Mouse (Mus musculus) heart, embryonic 13.5 days (tissue): ENCODE data around the gene Insig1. TPM values are rescaled to one million over a fixed set of nuclear protein-coding genes. Genes with fewer than 3 reads are reported as not detected.

ENCODE experiments used
- ATAC-seq: fragments of 200-750 bp; cut with Nextera tagmentation; 2 replicates; pipeline ENCODE4 v1.8.0; 2017; ENCODE audit warnings: moderate TSS enrichment; ENCODE audit not compliant: insufficient number of reproducible peaks, low FRiP score, low TSS enrichment; ENCODE audit errors: extremely low read depth
- H3K27ac ChIP-seq: fragments of 300-500 bp; sonication (generic); replicated peaks from 2 replicates; pipeline ENCODE4 v1.5.1; 2015; ENCODE audit warnings: moderate library complexity, mild to moderate bottlenecking, inconsistent platforms
- H3K27me3 ChIP-seq: fragments of 300-500 bp; sonication (generic); replicated peaks from 2 replicates; pipeline ENCODE4 v1.6.1; 2015; ENCODE audit warnings: mild to moderate bottlenecking, inconsistent platforms
- H3K36me3 ChIP-seq: fragments of 300-500 bp; sonication (generic); 2 replicates; pipeline ENCODE4 v1.6.1; 2015; ENCODE audit warnings: mild to moderate bottlenecking, inconsistent platforms
- H3K4me1 ChIP-seq: fragments of 300-500 bp; sonication (generic); 2 replicates; pipeline ENCODE4 v1.6.1; 2015; ENCODE audit warnings: inconsistent platforms
- H3K4me2 ChIP-seq: fragments of 300-500 bp; sonication (generic); 2 replicates; pipeline ENCODE4 v1.6.1; 2015; ENCODE audit warnings: inconsistent platforms, mild to moderate bottlenecking, moderate library complexity
- H3K4me3 ChIP-seq: fragments of 300-500 bp; sonication (generic); 2 replicates; pipeline ENCODE4 v1.5.1; 2015; ENCODE audit warnings: moderate library complexity, mild to moderate bottlenecking, inconsistent platforms
- H3K9ac ChIP-seq: fragments of 300-500 bp; sonication (generic); 2 replicates; pipeline ENCODE4 v1.6.1; 2015; ENCODE audit warnings: inconsistent platforms, mild to moderate bottlenecking, moderate library complexity
- H3K9me3 ChIP-seq: fragments of 300-500 bp; sonication (generic); 2 replicates; pipeline ENCODE4 v1.6.1; 2016; ENCODE audit warnings: inconsistent platforms
- WGBS: fragments of 180-500 bp; shearing (Covaris S2); methylation state at CpG from one replicate; pipeline ENCODE4 v1.1.7; 2015; ENCODE audit warnings: mixed read lengths; 5-methylcytosine and 5-hydroxymethylcytosine counted together
- polyA plus RNA-seq: library from polyadenylated mRNA; unstranded; fragments of >200 nt; fragmentation: Nextera tagmentation; extraction: Ambion mirVana; gene quantifications from 2 replicates; pipeline ENCODE4 v1.2.1, GENCODE M21; 2015

The Insig1 gene
- polyA plus RNA-seq, 1 experiment from 2014 or later, result 29.0 TPM

DNA sequence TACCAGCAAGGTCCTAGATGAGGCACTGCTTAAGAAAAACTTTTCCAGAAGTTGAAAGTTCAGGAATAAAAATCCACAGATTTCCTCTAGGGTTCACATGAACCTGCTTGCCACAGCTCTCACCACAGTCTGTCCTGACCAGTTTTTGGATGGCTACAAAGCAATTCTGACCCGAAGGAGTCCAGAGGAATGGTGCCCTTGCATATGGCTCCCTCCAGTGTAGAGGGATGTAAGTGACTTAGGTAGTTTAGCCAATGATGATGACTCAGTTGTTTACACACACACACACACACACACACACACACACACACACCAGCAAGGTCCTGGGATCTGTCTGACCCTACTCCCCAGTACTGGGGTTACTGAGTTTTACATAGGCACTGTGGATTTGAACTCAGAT, 19.4 kb downstream of the Insig1 start:
- WGBS, result 41% methylated on average over 1 of the region's 1 CpGs
- no peaks in the 10 kb centered on the region for H3K36me3 ChIP-seq
- H3K4me3 ChIP-seq, result no peak overlapping the region
- peaks cover 17% of the 10 kb centered on the region; the same call in 1 of the 2 replicates for H3K27me3 ChIP-seq
- H3K9me3 ChIP-seq, result no peaks in the 10 kb centered on the region
- no peaks in the 10 kb centered on the region for H3K4me1 ChIP-seq
- no peak overlapping the region for H3K9ac ChIP-seq
- no peak overlapping the region for H3K4me2 ChIP-seq
- no peak for ATAC-seq
- H3K27ac ChIP-seq, result no peak overlapping the region

DNA sequence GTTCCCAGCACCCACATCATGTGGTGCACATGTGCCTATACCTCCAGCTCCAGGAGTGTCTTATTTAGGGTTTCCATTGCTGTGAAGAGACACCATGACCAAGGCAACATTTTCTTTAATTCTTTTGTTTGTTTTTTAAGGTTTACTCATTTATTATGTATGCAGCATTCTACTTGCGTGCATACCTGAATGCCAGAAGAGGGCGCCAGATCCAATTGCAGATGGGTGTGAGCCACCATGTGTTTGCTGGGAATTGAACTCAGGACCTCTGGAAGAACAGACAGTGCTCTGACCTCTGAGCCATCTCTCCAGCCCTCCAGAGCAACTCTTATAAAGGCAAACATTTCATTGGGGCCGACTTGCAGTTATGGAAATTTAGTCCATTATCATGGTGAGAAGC, 21.2 kb downstream of the Insig1 start:
- Histone ChIP-seq H3K27ac (no peak overlapping the region), H3K9ac (no peak overlapping the region), H3K4me2 (no peak overlapping the region), H3K4me1 (no peaks in the 10 kb centered on the region), H3K36me3 (no peaks in the 10 kb centered on the region), H3K27me3 (peaks cover 12% of the 10 kb centered on the region; the same call in 1 of the 2 replicates), H3K4me3 (no peak overlapping the region), H3K9me3 (no peaks in the 10 kb centered on the region)
- 79% methylated on average over 3 of the region's 3 CpGs for WGBS
- ATAC-seq, result no peak

DNA sequence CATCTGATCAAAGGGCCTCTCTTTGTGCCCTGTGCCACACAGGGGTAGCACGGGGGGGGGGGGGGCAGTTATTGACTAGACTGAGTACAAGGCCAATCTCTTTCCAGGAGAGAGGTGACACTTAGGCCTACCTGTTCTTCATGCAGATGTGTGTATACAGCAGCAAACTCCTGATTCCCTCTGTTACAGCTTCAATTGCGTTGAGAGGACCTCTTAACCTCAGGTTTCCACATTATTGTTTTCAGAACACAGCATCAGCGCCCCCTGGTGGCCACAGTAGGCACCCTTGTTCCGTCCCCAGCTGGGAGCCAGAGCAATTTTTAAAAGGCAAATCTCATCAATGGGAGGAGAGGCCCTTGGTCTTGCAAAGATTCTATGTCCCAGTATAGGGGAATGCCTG, 22.7 kb downstream of the Insig1 start:
- ATAC-seq, result 0 out of 2 replicates have a peak, but pooled peaks have one; percentile 12
- Histone ChIP-seq H3K27me3 (peaks cover 9% of the 10 kb centered on the region; the same call in 1 of the 2 replicates), H3K9me3 (no peaks in the 10 kb centered on the region), H3K4me1 (no peaks in the 10 kb centered on the region), H3K9ac (no peak overlapping the region), H3K4me3 (no peak overlapping the region), H3K36me3 (no peaks in the 10 kb centered on the region), H3K4me2 (no peak overlapping the region), H3K27ac (no peak overlapping the region)
- 25% methylated on average over 4 of the region's 4 CpGs for WGBS

DNA sequence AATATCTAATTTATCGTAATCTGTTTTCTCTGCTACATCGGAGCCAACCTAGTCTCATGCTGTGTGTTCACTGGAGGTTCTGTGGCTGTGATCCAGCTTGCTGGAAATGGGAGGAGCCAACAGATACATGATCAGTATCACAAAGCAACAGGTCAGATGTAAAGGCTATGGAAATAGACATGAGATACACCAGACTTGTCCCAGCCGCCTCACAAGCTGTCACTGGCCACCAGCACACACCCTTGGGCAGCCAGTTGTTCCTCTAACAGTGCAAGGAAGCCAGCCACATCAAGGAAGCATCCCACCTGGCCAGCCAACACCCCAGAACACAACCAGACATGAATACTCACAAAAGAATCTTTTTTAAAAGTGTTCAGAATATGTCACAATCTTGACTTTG, 23.2 kb downstream of the Insig1 start:
- H3K4me1 ChIP-seq, result no peaks in the 10 kb centered on the region
- no peak for ATAC-seq
- H3K27me3 ChIP-seq, result peaks cover 7% of the 10 kb centered on the region; the same call in 1 of the 2 replicates
- H3K4me2 ChIP-seq, result no peak overlapping the region
- no peak overlapping the region for H3K27ac ChIP-seq
- no peaks in the 10 kb centered on the region for H3K9me3 ChIP-seq
- 61% methylated on average over 3 of the region's 3 CpGs for WGBS
- H3K9ac ChIP-seq, result no peak overlapping the region
- H3K36me3 ChIP-seq, result no peaks in the 10 kb centered on the region
- H3K4me3 ChIP-seq, result no peak overlapping the region

DNA sequence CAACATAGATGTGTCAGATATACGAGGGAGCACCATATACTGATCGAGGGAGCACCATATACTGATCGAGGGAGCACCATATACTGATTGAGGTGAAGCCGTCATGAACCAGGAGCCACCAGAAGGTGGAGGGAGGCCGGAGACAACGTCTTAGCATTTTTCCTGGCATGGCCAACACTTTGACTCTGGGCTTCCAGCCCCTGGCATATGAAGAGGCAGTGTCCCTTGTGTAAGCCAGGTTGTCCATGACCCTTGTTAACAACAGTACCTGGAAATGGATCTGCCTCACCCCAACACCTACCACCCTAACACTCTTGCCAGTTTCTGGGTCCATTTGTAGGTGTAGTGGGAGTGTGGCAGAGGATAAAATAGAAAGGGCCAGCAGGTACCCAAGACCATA, 23.7 kb downstream of the Insig1 start:
- H3K4me1 ChIP-seq, result no peaks in the 10 kb centered on the region
- 65% methylated on average over 6 of the region's 6 CpGs for WGBS
- H3K9ac ChIP-seq, result no peak overlapping the region
- no peaks in the 10 kb centered on the region for H3K9me3 ChIP-seq
- ATAC-seq, result no peak
- no peaks in the 10 kb centered on the region for H3K36me3 ChIP-seq
- H3K27ac ChIP-seq, result no peak overlapping the region
- H3K27me3 ChIP-seq, result 0 out of 2 replicates have a peak, but pooled peaks cover 5% of the 10 kb centered on the region
- no peak overlapping the region for H3K4me2 ChIP-seq
- H3K4me3 ChIP-seq, result no peak overlapping the region

DNA sequence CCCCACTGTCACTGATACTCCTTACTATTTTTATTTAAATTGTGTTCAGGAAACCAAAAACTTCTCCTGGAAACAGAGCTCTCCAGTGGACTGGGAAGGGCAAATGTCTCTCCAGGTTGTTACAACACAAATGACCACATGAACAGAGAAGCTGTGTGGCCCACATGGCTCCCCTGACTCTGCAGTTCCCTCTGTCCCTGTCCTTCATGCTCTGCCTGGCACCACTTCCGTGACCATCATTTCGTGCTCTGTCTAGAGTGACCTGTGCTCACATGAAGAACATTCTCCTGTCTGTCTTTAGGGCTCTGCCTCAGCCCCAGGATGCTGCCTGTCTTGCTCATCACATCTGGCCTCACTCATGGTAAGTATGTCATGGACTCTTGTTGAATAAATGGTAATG, 24.5 kb downstream of the Insig1 start:
- H3K27me3 ChIP-seq, result 0 out of 2 replicates have a peak, but pooled peaks cover 5% of the 10 kb centered on the region
- no peak overlapping the region for H3K4me2 ChIP-seq
- no peaks in the 10 kb centered on the region for H3K36me3 ChIP-seq
- no peak overlapping the region for H3K27ac ChIP-seq
- H3K4me1 ChIP-seq, result no peaks in the 10 kb centered on the region
- H3K9me3 ChIP-seq, result no peaks in the 10 kb centered on the region
- no peak overlapping the region for H3K4me3 ChIP-seq
- no peak overlapping the region for H3K9ac ChIP-seq
- 61% methylated on average over 2 of the region's 2 CpGs for WGBS
- no peak for ATAC-seq

DNA sequence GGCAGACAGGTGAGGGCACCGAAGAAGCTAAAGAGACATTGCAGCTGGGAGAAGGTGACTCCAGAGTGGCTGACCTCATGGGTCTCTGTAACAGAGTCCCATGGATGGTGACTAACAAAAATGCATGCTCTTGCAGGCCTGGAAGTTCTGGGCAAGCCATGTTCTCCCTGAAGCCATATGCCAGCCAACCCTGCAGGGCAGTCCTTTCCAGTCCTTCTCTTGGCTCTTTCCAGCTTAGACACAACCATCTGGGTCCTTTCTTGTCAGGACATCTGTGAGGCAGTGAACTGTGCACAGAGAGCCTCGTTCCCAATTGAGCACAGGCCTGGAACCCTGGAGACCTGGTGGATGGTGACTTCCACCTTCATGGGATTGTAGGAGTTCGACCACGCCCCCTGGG, 35.8 kb downstream of the Insig1 start:
- Histone ChIP-seq H3K4me3 (no peak overlapping the region), H3K9me3 (no peaks in the 10 kb centered on the region), H3K9ac (no peak overlapping the region), H3K27ac (no peak overlapping the region), H3K4me2 (no peak overlapping the region), H3K4me1 (no peaks in the 10 kb centered on the region), H3K36me3 (no peaks in the 10 kb centered on the region), H3K27me3 (peaks cover 23% of the 10 kb centered on the region; the same call in 1 of the 2 replicates)
- ATAC-seq, result no peak
- WGBS, result 58% methylated on average over 4 of the region's 4 CpGs

DNA sequence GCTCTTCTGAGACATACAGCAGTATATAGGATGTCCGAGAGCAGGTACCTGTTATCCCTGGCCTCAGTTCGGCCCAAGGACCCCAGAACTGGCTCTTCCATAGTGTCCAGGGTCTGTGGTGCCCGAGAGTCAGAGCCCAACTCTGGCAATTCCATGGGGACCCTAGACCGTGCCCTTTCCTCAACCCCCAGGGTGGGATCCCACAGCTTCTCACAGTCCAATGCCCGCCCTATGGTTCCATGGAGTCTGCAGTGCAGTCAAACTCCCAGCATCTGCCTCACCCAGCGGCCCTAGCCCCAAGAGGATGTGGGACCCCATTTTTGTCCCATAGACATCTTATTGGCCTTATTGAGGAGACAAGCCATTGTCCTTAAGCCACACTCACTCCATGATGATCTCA, 36.8 kb downstream of the Insig1 start:
- no peaks in the 10 kb centered on the region for H3K36me3 ChIP-seq
- no peak overlapping the region for H3K4me3 ChIP-seq
- H3K9ac ChIP-seq, result no peak overlapping the region
- no peak overlapping the region for H3K27ac ChIP-seq
- 76% methylated on average over 6 of the region's 6 CpGs for WGBS
- H3K4me2 ChIP-seq, result no peak overlapping the region
- no peaks in the 10 kb centered on the region for H3K4me1 ChIP-seq
- H3K27me3 ChIP-seq, result peaks cover 27% of the 10 kb centered on the region; the same call in 1 of the 2 replicates
- no peaks in the 10 kb centered on the region for H3K9me3 ChIP-seq
- ATAC-seq, result no peak

DNA sequence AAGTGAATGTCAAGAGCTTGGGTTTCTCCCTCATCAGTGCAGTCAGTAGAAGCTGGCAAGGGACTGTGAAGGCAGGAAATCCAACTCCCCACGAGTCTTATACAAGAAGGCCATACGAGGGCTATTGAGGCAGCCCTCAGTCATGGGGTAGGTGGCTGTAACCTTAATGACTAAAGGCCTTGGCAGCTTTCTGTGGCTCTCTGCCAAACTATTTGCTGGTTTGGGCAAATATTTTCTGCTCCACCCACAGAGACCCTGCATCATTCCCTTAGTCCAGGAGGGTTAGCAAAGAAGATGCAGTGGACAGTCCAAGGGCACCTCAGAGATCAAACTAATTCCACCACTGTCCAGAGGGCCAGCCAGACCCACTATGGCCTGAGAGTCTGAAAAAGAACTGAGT, 39.7 kb downstream of the Insig1 start:
- no peak for ATAC-seq
- Histone ChIP-seq H3K4me2 (no peak overlapping the region), H3K27ac (no peak overlapping the region), H3K9ac (no peak overlapping the region), H3K4me3 (no peak overlapping the region), H3K27me3 (peaks cover 38% of the 10 kb centered on the region), H3K36me3 (no peaks in the 10 kb centered on the region), H3K4me1 (no peaks in the 10 kb centered on the region), H3K9me3 (no peaks in the 10 kb centered on the region)
- WGBS, result 59% methylated on average over 2 of the region's 2 CpGs

DNA sequence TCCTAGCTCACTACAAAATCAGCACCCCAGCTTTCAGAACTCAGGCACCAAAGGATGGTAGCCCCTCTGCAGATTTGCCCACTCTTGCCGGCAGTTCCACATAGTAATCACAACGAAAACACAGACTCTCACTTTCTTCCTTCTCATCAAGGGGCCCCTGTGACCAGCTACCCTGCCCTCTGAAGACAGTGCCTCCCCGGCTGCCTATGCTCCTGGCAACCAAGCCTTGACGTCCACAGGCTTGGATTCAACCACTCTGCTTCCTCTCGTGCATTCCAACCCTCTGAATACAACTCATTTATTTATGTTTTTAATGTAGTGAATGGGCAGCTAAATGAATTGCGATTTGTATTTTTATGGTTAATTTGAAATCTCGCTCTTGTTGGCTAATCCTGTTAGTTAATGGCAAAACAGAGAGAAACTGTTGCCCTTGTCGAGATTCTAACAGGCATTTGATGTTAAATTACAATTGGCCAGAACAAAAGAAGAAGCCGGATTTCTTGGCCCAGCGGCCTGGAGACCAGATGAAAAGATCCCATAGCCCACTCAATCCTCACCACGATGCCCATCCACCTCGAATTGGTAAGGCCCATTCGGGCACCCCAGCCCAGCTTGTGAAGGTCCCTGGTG, 46.2 kb downstream of the Insig1 start:
- Histone ChIP-seq H3K36me3 (no peaks in the 10 kb centered on the region), H3K27me3 (peaks cover 81% of the 10 kb centered on the region), H3K4me1 (peaks cover 9% of the 10 kb centered on the region), H3K4me2 (0 out of 2 replicates have a peak overlapping the region, but pooled peaks have one; percentile 72), H3K27ac (no peak overlapping the region), H3K4me3 (peak overlapping the region; percentile 49; the same call in 1 of the 2 replicates), H3K9ac (no peak overlapping the region), H3K9me3 (no peaks in the 10 kb centered on the region)
- 7% methylated on average over 13 of the region's 13 CpGs for WGBS
- ATAC-seq, result no peak

DNA sequence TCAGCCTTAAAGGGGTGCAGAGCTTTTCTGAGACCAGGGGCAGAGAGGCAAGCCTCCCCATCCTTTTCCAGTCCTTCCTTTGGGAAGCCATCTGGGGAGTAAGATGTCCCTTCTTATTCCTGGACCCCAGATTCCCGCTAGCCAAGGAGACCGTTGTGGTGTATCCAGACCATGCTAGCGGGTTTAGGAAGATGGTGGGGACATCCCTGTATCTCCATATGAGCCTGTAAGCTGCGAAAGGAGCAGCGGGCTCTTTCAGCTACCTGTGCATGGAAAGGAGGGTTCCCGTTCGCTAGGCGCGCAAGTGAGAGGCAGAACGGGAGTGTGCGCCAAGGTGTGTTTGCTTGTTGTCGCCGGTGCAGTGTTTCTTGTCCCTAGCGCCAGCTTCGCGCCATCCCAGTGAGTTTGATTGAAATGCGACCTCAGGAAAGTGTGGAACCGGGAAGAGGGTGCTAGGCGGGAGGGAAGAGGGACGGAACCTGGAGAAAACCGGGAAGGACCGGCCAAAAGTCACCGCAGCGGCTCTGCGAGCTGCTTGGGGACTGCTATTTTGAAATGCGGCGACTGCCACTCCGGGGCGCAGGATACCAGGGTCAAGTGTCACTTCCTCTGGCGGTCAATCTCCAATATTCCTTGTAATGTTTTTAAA, 46.8 kb downstream of the Insig1 start:
- ATAC-seq, result no peak
- no peak overlapping the region for H3K27ac ChIP-seq

DNA sequence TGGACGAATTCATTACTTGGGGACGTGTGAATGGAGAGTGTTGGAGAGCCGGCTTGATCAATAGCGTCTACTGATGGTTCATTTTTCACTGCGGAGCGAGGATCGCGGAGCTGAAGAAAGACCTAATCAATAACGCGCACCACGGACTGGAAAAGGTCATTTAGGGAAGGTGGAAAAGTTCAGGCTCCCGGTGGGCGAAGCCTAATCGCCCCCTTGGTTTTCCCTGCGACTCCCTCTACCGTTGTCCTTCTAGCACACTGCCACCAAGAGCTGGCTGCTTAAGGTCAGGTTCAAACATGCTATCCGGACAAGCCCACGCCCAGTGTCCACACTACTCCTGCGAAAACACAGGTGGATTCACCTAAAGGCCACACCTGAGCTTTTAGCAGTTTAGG, 47.4 kb downstream of the Insig1 start:
- peaks cover 82% of the 10 kb centered on the region for H3K27me3 ChIP-seq
- peak overlapping the region; percentile 49 for H3K4me3 ChIP-seq
- no peak overlapping the region for H3K27ac ChIP-seq
- no peak for ATAC-seq
- no peaks in the 10 kb centered on the region for H3K9me3 ChIP-seq
- peaks cover 16% of the 10 kb centered on the region for H3K4me1 ChIP-seq
- no peaks in the 10 kb centered on the region for H3K36me3 ChIP-seq
- peak overlapping the region; percentile 72 for H3K4me2 ChIP-seq
- WGBS, result 1% methylated on average over 19 of the region's 19 CpGs
- peak overlapping the region; percentile 53; the same call in 1 of the 2 replicates for H3K9ac ChIP-seq

More for the DNA sequence above, 46.8 kb downstream of the Insig1 start:
- Histone ChIP-seq H3K9ac (peak overlapping the region; percentile 53), H3K4me1 (peaks cover 11% of the 10 kb centered on the region), H3K9me3 (no peaks in the 10 kb centered on the region), H3K4me2 (peak overlapping the region; percentile 72), H3K4me3 (peak overlapping the region; percentile 49), H3K27me3 (peaks cover 81% of the 10 kb centered on the region), H3K36me3 (no peaks in the 10 kb centered on the region)
- WGBS, result under 1% methylated on average over 30 of the region's 30 CpGs
